Mouse (Mus musculus) kidney, postnatal 0 days (tissue): ENCODE measurements around the gene Golga5. TPM values are rescaled to one million over a fixed set of nuclear protein-coding genes. Genes with fewer than 3 reads are reported as not detected.

ENCODE experiments used
- ATAC-seq: fragments of 200-750 bp; cut with Nextera tagmentation; replicated peaks from 2 replicates; pipeline ENCODE4 v1.8.0; 2017; ENCODE audit warnings: low read depth, moderate number of reproducible peaks, moderate TSS enrichment, moderate library complexity; ENCODE audit not compliant: low FRiP score
- DNase-seq: peaks from one replicate; pipeline ENCODE4 v3.0.0-alpha.2; 2016; ENCODE audit warnings: low spot score
- H3K27ac ChIP-seq: fragments of 300-500 bp; sonication (generic); 2 replicates; pipeline ENCODE4 v1.5.1; 2014; ENCODE audit warnings: mild to moderate bottlenecking
- H3K27me3 ChIP-seq: fragments of 300-500 bp; sonication (generic); 2 replicates; pipeline ENCODE4 v1.6.1; 2014; ENCODE audit warnings: low read length, mixed read lengths; ENCODE audit not compliant: insufficient read depth
- H3K36me3 ChIP-seq: fragments of 300-500 bp; sonication (generic); 2 replicates; pipeline ENCODE4 v1.6.1; 2014; ENCODE audit warnings: low read length, mixed read lengths; ENCODE audit not compliant: insufficient read depth
- H3K4me1 ChIP-seq: fragments of 300-500 bp; sonication (generic); replicated peaks from 2 replicates; pipeline ENCODE4 v1.6.1; 2014; ENCODE audit warnings: antibody characterized with exemption, low read length, mixed read lengths; ENCODE audit not compliant: insufficient read depth
- H3K4me2 ChIP-seq: fragments of 300-500 bp; sonication (generic); 2 replicates; pipeline ENCODE4 v1.6.1; 2014; ENCODE audit warnings: mild to moderate bottlenecking, low read length, moderate library complexity, mixed read lengths
- H3K4me3 ChIP-seq: fragments of 300-500 bp; sonication (generic); replicated peaks from 2 replicates; pipeline ENCODE4 v1.5.1; 2014; ENCODE audit warnings: low read depth, low read length
- H3K9ac ChIP-seq: fragments of 300-500 bp; sonication (generic); 2 replicates; pipeline ENCODE4 v1.6.1; 2014; ENCODE audit warnings: low read depth, low read length
- H3K9me3 ChIP-seq: fragments of 300-500 bp; sonication (generic); replicated peaks from 2 replicates; pipeline ENCODE4 v1.6.1; 2016; ENCODE audit warnings: low read length, inconsistent platforms, mixed read lengths
- CTCF ChIP-seq: IDR thresholded peaks from 2 replicates; pipeline ENCODE4 v1.5.1; 2016; ENCODE audit warnings: antibody characterized with exemption, low read depth, mild to moderate bottlenecking, moderate library complexity
- WGBS: fragments of 180-500 bp; shearing (Covaris S2); extraction: QIAGEN DNeasy Blood & Tissue Kit; methylation state at CpG from one replicate; pipeline ENCODE4 v1.1.7; 2014; 5-methylcytosine and 5-hydroxymethylcytosine counted together
- polyA plus RNA-seq: library from polyadenylated mRNA; unstranded; fragments of >200 nt; fragmentation: Nextera tagmentation; extraction: Ambion mirVana; gene quantifications from 2 replicates; pipeline ENCODE4 v1.2.1, GENCODE M21; 2015

Golga5 gene
- polyA plus RNA-seq, 1 experiment from 2014 or later: 36.4 TPM

DNA sequence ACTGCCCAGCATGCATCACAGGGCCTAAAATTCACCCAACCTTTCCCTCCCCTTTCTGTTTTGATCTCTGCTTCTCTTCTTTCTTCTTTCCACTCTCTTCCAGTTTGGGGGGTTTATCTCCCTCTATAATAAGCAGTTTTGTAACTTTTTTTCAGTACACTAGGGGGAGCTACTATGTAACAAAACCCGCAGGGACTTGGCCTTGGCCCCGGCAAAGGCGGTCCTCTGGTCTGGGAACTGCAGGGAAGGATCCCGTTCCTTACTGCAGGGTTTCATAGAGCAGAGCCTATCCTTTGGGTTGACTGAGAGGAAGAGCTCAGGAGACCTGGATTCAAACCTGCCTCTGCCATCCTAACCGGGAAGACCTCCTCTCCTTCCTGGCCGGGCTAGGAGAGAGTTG, 55.8 kb downstream of the Golga5 start:
- 20% methylated on average over 6 of the region's 6 CpGs for WGBS
- no peak overlapping the region for H3K4me2 ChIP-seq
- no peaks in the 10 kb centered on the region for H3K9me3 ChIP-seq
- no peaks in the 10 kb centered on the region for H3K27me3 ChIP-seq
- H3K27ac ChIP-seq: no peak overlapping the region
- H3K4me3 ChIP-seq: no peak overlapping the region
- peak; percentile 68 for TF ChIP-seq CTCF
- H3K36me3 ChIP-seq: no peaks in the 10 kb centered on the region
- H3K4me1 ChIP-seq: no peaks in the 10 kb centered on the region
- no peak overlapping the region for H3K9ac ChIP-seq
- ATAC-seq: no peak
- DNase-seq: peak; percentile 81

DNA sequence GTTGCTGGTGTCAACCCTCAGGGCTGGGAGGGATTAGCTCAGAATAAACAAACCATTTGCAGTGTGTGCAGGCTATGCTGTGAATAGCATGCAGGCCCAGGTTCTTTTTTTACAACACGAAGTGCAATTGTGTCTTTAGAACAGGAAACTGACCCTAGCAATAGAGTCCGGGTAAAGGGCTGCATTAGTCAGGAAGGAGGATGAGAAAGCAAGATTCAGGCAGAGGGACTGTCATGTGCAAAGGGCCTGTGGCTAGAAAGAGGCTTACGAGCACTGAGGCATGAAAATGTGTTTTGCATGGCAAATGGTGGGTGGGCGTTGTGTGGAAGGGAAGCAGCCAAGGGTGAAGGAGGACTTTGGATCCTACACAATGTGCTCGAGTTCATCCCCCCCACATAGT, 59.1 kb downstream of the Golga5 start:
- H3K9ac ChIP-seq: no peak overlapping the region
- no peak overlapping the region for H3K4me3 ChIP-seq
- H3K9me3 ChIP-seq: no peaks in the 10 kb centered on the region
- H3K27me3 ChIP-seq: no peaks in the 10 kb centered on the region
- ATAC-seq (no peak), DNase-seq (no peak)
- no peak overlapping the region for H3K27ac ChIP-seq
- 70% methylated on average over 5 of the region's 5 CpGs for WGBS
- no peaks in the 10 kb centered on the region for H3K36me3 ChIP-seq
- H3K4me1 ChIP-seq: no peaks in the 10 kb centered on the region
- no peak overlapping the region for H3K4me2 ChIP-seq
- TF ChIP-seq CTCF: no peak

DNA sequence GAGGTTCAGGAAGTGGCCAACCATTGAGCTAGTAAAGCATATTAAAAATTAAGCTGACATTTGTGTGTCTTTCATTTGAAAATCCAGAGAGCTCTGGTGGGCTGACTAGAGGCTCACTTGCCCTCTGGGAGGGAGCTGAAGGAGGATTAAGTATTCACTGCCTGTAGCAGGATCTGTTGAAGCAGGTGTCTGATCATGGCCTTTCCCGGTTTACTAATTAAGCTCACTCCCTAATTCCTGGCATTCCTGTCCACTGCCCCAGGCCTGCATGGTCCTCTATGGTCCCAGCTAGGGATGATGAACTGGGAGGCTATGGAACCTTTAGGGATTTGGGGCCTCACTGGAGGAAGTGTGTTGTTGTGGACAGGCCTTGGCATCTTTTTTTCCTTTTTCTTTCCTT, 66.9 kb downstream of the Golga5 start:
- Histone ChIP-seq H3K4me3 (no peak overlapping the region), H3K27me3 (no peaks in the 10 kb centered on the region), H3K4me2 (no peak overlapping the region), H3K4me1 (no peaks in the 10 kb centered on the region), H3K9ac (no peak overlapping the region), H3K9me3 (no peaks in the 10 kb centered on the region), H3K36me3 (no peaks in the 10 kb centered on the region), H3K27ac (peak overlapping the region; percentile 20; the same call in 1 of the 2 replicates)
- TF ChIP-seq CTCF: no peak
- 0 out of 2 replicates have a peak, but pooled peaks have one; percentile 59 for ATAC-seq
- DNase-seq: peak; percentile 58
- 35% methylated on average over 1 of the region's 1 CpGs for WGBS

DNA sequence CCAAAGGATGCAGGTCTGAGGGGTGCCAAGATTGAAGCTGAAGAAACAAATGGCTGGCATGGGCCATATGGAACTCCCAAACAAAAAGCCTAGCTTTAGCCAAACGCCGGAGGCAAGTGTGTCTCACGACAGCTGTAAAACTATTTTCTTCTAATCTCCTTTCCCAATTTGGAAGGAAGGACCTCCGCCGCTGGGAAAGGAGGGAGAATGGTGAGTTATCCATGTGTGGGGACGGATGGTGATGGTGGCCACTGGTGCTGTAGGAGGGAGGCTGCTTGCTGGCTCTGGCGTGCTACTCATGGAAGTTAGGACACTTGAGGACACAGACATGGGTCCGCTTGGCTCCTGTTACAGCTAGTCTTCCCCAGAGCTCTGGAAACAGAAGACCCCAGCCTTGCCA, 71.3 kb downstream of the Golga5 start:
- H3K4me3 ChIP-seq: no peak overlapping the region
- DNase-seq (no peak), ATAC-seq (no peak)
- H3K27me3 ChIP-seq: no peaks in the 10 kb centered on the region
- WGBS: 19% methylated on average over 8 of the region's 8 CpGs
- H3K9me3 ChIP-seq: no peaks in the 10 kb centered on the region
- H3K27ac ChIP-seq: no peak overlapping the region
- no peak overlapping the region for H3K4me2 ChIP-seq
- no peaks in the 10 kb centered on the region for H3K4me1 ChIP-seq
- H3K9ac ChIP-seq: no peak overlapping the region
- no peak for TF ChIP-seq CTCF
- no peaks in the 10 kb centered on the region for H3K36me3 ChIP-seq

DNA sequence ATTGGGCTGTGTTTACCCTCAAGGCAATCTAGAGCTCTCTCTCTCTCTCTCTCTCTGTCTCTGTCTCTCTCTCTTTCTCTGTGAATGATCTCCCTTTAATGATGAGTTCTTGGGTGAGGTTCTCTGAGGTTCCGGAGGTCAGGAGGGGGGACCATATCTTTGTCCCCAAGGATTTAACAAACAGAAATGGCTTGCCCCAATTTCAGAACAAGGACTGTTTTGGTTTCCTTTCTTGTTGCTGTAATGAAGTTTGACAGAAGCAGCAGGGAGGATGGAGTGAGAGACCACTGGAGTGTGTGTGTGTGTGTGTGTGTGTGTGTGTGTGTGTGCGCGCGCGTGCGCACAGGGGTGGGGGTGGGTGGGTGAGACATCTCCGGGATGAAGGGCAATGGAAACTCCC, 72.2 kb downstream of the Golga5 start:
- 92% methylated on average over 7 of the region's 7 CpGs for WGBS
- no peak for ATAC-seq
- Histone ChIP-seq H3K9ac (no peak overlapping the region), H3K27ac (no peak overlapping the region), H3K36me3 (no peaks in the 10 kb centered on the region), H3K4me2 (no peak overlapping the region), H3K27me3 (no peaks in the 10 kb centered on the region), H3K4me1 (no peaks in the 10 kb centered on the region), H3K4me3 (no peak overlapping the region), H3K9me3 (no peaks in the 10 kb centered on the region)
- DNase-seq: no peak
- no peak for TF ChIP-seq CTCF

DNA sequence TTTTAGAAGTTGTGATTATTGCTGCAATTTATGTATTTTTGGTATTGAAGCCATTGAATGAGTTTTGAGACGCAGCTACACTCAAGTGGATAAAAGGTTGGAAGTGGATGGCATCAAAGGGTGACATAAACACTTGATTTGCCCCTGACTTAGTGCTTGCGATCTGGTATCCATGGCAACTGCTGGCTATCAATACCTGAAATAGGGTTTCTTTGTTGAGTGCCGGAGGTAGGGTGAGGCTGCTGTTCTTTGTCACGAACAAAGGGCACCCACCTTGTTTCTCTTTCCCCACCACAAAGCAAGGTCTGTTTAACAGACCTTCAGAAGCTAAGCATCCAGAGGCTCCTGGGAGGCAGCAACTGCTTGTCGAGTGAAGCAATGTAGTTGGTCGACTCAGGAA, 76.2 kb downstream of the Golga5 start:
- Histone ChIP-seq H3K36me3 (no peaks in the 10 kb centered on the region), H3K9me3 (no peaks in the 10 kb centered on the region), H3K27me3 (no peaks in the 10 kb centered on the region), H3K4me2 (no peak overlapping the region), H3K4me1 (no peaks in the 10 kb centered on the region), H3K27ac (no peak overlapping the region), H3K4me3 (no peak overlapping the region), H3K9ac (no peak overlapping the region)
- ATAC-seq (no peak), DNase-seq (no peak)
- 69% methylated on average over 6 of the region's 6 CpGs for WGBS
- no peak for TF ChIP-seq CTCF

Other genes starting within 250 kb of the Golga5 start
- gene Rin3, start 186.1 kb upstream of the Golga5 start, polyA plus RNA-seq: 5.5 and 8.8 TPM in 2 replicates
- 286 and 302 TPM in 2 replicates for gene Lgmn, start 29.3 kb upstream of the Golga5 start, polyA plus RNA-seq
- 0.51 and 0.54 TPM in 2 replicates for gene Chga, start 85.8 kb downstream of the Golga5 start, polyA plus RNA-seq
- 16.1 and 17.8 TPM in 2 replicates for gene Itpk1, start 235.8 kb downstream of the Golga5 start, polyA plus RNA-seq